Mouse (Mus musculus) E14TG2a.4 (cell line): ENCODE results near the gene Inpp5a.
A peak's percentile ranks its signal among the peaks of the same experiment; 100 is the strongest.

ENCODE experiments used
- CTCF ChIP-seq: conservative IDR thresholded peaks from 2 replicates; pipeline ENCODE4 v1.5.1; 2014; ENCODE audit warnings: low read length
- NANOG ChIP-seq: IDR thresholded peaks from 2 replicates; pipeline ENCODE4 v1.6.1; 2014; ENCODE audit warnings: borderline replicate concordance, low read length, mixed read lengths
- POU5F1 ChIP-seq: IDR thresholded peaks from 2 replicates; pipeline ENCODE4 v1.6.1; 2014; ENCODE audit warnings: low read length, borderline replicate concordance

GRCm38 (mm10) chr7:139484206-139484955 is 95.5 kb downstream of the Inpp5a start:
- TF ChIP-seq CTCF (peak; percentile 54), POU5F1 (no peak), NANOG (no peak)
